14 mouse cellular contexts compared by ENCODE assay signal in the genomic region with DNA sequence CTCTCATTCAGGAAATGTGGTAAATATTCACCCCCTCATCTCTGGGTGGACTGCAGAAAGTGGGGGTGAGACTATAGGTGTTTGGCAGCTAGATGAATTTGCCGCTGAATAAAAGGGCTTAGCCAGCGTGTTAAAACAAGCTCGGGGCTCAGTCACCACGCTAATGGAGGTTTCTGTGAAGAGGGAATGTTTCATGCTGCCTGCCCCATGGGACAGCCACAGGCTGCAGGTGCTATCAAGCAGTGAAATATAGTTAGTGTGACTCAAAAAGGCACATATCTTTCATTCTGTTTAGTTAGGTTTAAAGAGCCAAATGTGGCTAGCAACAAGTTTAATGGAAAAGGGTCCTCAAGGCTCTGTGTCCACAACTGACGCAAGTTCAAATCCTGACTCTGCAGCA.
A peak's percentile ranks its signal among the peaks of the same experiment; 100 is the strongest.
DNase-seq lines count a peak whose midpoint lies in the region; ATAC-seq and TF ChIP-seq lines count a peak whose summit lies in the region.
"Had no signal": no experiment of that assay in that cellular context is flagged by ENCODE, and none has a peak within 500 bp of the region (broad histone marks: within the 10 kb centered on the region; RNA-seq: fewer than 3 reads in every experiment).

No protein-coding gene starts in this region.

- H3ac ChIP-seq in myocyte (ENCODE audit: control insufficient read depth, insufficient read length): no peak overlapping the region

- WGBS in heart, embryonic 10.5 days: 70% methylated on average over 5 of the region's 5 CpGs
- 63% methylated on average over 5 of the region's 5 CpGs for WGBS in forebrain, embryonic 10.5 days
- WGBS in hindbrain, embryonic 15.5 days: 34% methylated on average over 5 of the region's 5 CpGs

- no peak for DNase-seq in heart, embryonic 10.5 days (ENCODE audit: low spot score)
- DNase-seq in heart, adult 18-20 months: no peak
- no peak for DNase-seq in forebrain, embryonic 10.5 days (ENCODE audit: extremely low spot score, low spot score)
- DNase-seq in right cerebral cortex, adult 2 months (ENCODE audit: low spot score in 2 of 2): no peak
- no peak for DNase-seq in layer of hippocampus, postnatal 10 days (ENCODE audit: low spot score in 2 of 2)
- DNase-seq: heart, adult 2 months; liver, embryonic 13.5 days; lung, postnatal 4 days had no signal

- no peak overlapping the region for H3K9ac ChIP-seq in hindbrain, embryonic 15.5 days
- H3K9ac ChIP-seq: liver, embryonic 13.5 days; neural tube, embryonic 12.5 days had no signal

- H3K4me2 ChIP-seq in hindbrain, embryonic 15.5 days: no peak overlapping the region
- H3K4me2 ChIP-seq in myocyte (ENCODE audit: low read depth): peak overlapping the region; percentile 37
- H3K4me2 ChIP-seq: liver, embryonic 13.5 days; neural tube, embryonic 12.5 days had no signal

- no peaks in the 10 kb centered on the region for H3K27me3 ChIP-seq in heart, embryonic 10.5 days (ENCODE audit: insufficient read depth, poor library complexity, severe bottlenecking)
- no peaks in the 10 kb centered on the region for H3K27me3 ChIP-seq in forebrain, embryonic 10.5 days (ENCODE audit: poor library complexity, severe bottlenecking)
- no peaks in the 10 kb centered on the region for H3K27me3 ChIP-seq in hindbrain, embryonic 15.5 days
- H3K27me3 ChIP-seq in myocyte (ENCODE audit: control insufficient read depth, insufficient read depth, insufficient read length): no peaks in the 10 kb centered on the region
- H3K27me3 ChIP-seq: liver, embryonic 13.5 days; neural tube, embryonic 12.5 days had no signal

- H3K9me3 ChIP-seq in heart, embryonic 10.5 days: no peaks in the 10 kb centered on the region
- no peaks in the 10 kb centered on the region for H3K9me3 ChIP-seq in forebrain, embryonic 10.5 days
- H3K9me3 ChIP-seq in hindbrain, embryonic 15.5 days: no peaks in the 10 kb centered on the region
- H3K9me3 ChIP-seq: G1E; liver, embryonic 13.5 days; neural tube, embryonic 12.5 days had no signal

- no peak for TF ChIP-seq POLR2A in myocyte (IDR thresholded peaks at IDR 0.05; ENCODE audit: insufficient read length, low read depth)

- no peaks in the 10 kb centered on the region for H3K79me2 ChIP-seq in myocyte (ENCODE audit: control insufficient read depth, insufficient read depth)

- H3K36me3 ChIP-seq in heart, embryonic 10.5 days: no peaks in the 10 kb centered on the region
- no peaks in the 10 kb centered on the region for H3K36me3 ChIP-seq in forebrain, embryonic 10.5 days (replicated peaks)
- H3K36me3 ChIP-seq in hindbrain, embryonic 15.5 days: no peaks in the 10 kb centered on the region
- H3K36me3 ChIP-seq in myocyte (ENCODE audit: control insufficient read depth, insufficient read depth): no peaks in the 10 kb centered on the region
- H3K36me3 ChIP-seq: G1E; liver, embryonic 13.5 days; neural tube, embryonic 12.5 days had no signal

- no peak overlapping the region for H3K4me3 ChIP-seq in heart, embryonic 10.5 days
- no peak overlapping the region for H3K4me3 ChIP-seq in forebrain, embryonic 10.5 days
- H3K4me3 ChIP-seq in hindbrain, embryonic 15.5 days: no peak overlapping the region
- no peak overlapping the region for H3K4me3 ChIP-seq in myocyte
- H3K4me3 ChIP-seq: heart, adult 2 months; liver, embryonic 13.5 days; neural tube, embryonic 12.5 days had no signal

- H3K27ac ChIP-seq in heart, embryonic 10.5 days: peak overlapping the region; percentile 62
- H3K27ac ChIP-seq in forebrain, embryonic 10.5 days: peak overlapping the region; percentile 81
- H3K27ac ChIP-seq in hindbrain, embryonic 15.5 days (replicated peaks): peak overlapping the region; percentile 78
- H3K27ac ChIP-seq: heart, adult 2 months; neural tube, embryonic 12.5 days had no signal

- no peak for ATAC-seq in hindbrain, embryonic 15.5 days (ENCODE audit: low FRiP score, low read depth)
- ATAC-seq in megakaryocyte-erythroid progenitor cell, adult 5-6 weeks (replicated peaks; ENCODE audit: low FRiP score, low TSS enrichment, poor library complexity, severe bottlenecking): no peak
- ATAC-seq: activated CD4-positive, CD25-positive, alpha-beta regulatory T cell, adult 4 months had no signal

- H3K4me1 ChIP-seq in heart, embryonic 10.5 days: peaks cover 65% of the 10 kb centered on the region
- peaks cover 59% of the 10 kb centered on the region for H3K4me1 ChIP-seq in forebrain, embryonic 10.5 days
- peaks cover 31% of the 10 kb centered on the region for H3K4me1 ChIP-seq in hindbrain, embryonic 15.5 days (replicated peaks)

TF ChIP-seq in myocyte, 11 proteins besides CTCF, POLR2A, EP300 and RAD21:
- TF ChIP-seq REST (IDR thresholded peaks at IDR 0.05; ENCODE audit: insufficient read depth, insufficient read length): no peak
- no peak for TF ChIP-seq MYOG (IDR thresholded peaks at IDR 0.05; ENCODE audit: control insufficient read depth in 1 of 3, insufficient read depth in 1 of 3, insufficient read length in 2 of 3, low read depth in 2 of 3)
- no peak for TF ChIP-seq USF1 (IDR thresholded peaks at IDR 0.05; ENCODE audit: low read depth)
- no peak for TF ChIP-seq MYOD1 (IDR thresholded peaks at IDR 0.05; ENCODE audit: control insufficient read depth in 1 of 3, insufficient read length in 2 of 3, low read depth in 2 of 3)
- no peak for TF ChIP-seq TCF3 (IDR thresholded peaks at IDR 0.05; ENCODE audit: insufficient read length, low read depth)
- no peak for TF ChIP-seq POLR2AphosphoS2 (IDR thresholded peaks at IDR 0.05; ENCODE audit: insufficient read length, low read depth)
- TF ChIP-seq TCF12 (IDR thresholded peaks at IDR 0.05; ENCODE audit: insufficient read depth, poor library complexity, severe bottlenecking): no peak
- no peak for TF ChIP-seq MAX (IDR thresholded peaks at IDR 0.05; ENCODE audit: low read depth)
- TF ChIP-seq E2F4 (IDR thresholded peaks at IDR 0.05; ENCODE audit: insufficient read depth): no peak
- no peak for TF ChIP-seq CEBPB (IDR thresholded peaks at IDR 0.05; ENCODE audit: insufficient read depth, poor library complexity, severe bottlenecking)
- no peak for TF ChIP-seq SRF (IDR thresholded peaks at IDR 0.05; ENCODE audit: control insufficient read depth, insufficient read length, low read depth)
